Mouse (Mus musculus): Measurements from ENCODE around the gene Psg16. TPM values are rescaled to one million over a fixed set of nuclear protein-coding genes. Genes with fewer than 3 reads are reported as not detected.

The Psg16 gene
- under 1 TPM; 0.05 to 0.20 TPM for total RNA-seq (2021)
- long read RNA-seq, experiment 1: 0 reads
- long read RNA-seq, experiment 2: 0 reads

- DNase-seq (ENCODE audit: low spot score in 2 of 2): peak in 1 of 2 experiments; percentile 34
These were observed at the start of gene Psg16 for GRCm38 (mm10) chr7:17073904-17074615. Gene Psg16 (plus strand): TSS chr7:17074040.

- no peak for DNase-seq (ENCODE audit: low spot score in 2 of 2)
These were observed 49.7 kb upstream of the Psg16 start for GRCm38 (mm10) chr7:17024141-17024540.

GRCm38 (mm10) chr7:17024814-17025504 lies 48.9 kb upstream of the Psg16 start:
- DNase-seq (ENCODE audit: low spot score in 2 of 2): no peak

- no peak for DNase-seq (ENCODE audit: low spot score in 2 of 2)
These were observed 48.3 kb upstream of the Psg16 start for GRCm38 (mm10) chr7:17025505-17025894.

- no peak for DNase-seq (ENCODE audit: low spot score in 2 of 2)
These were observed 47.8 kb upstream of the Psg16 start for GRCm38 (mm10) chr7:17025896-17026622.

- peak in 1 of 2 experiments; percentile 56 for DNase-seq (ENCODE audit: low spot score in 2 of 2)
These were observed 46.9 kb upstream of the Psg16 start for GRCm38 (mm10) chr7:17026710-17027587.

GRCm38 (mm10) chr7:17027588-17028343 lies 46.1 kb upstream of the Psg16 start, which contains the start of gene Ppp5c:
Gene Ppp5c (minus strand): TSS chr7:17027924.
- peak; percentile 90 to 93 for DNase-seq (ENCODE audit: low spot score in 2 of 2)

- no peak for DNase-seq (ENCODE audit: low spot score in 2 of 2)
These were observed 44.9 kb upstream of the Psg16 start for GRCm38 (mm10) chr7:17028923-17029322.

- no peak for DNase-seq (ENCODE audit: low spot score in 2 of 2)
These were observed 43.6 kb upstream of the Psg16 start for GRCm38 (mm10) chr7:17030239-17030638.

GRCm38 (mm10) chr7:17038018-17038695 lies 35.7 kb upstream of the Psg16 start:
- no peak for DNase-seq (ENCODE audit: low spot score in 2 of 2)

GRCm38 (mm10) chr7:17039373-17039772 lies 34.5 kb upstream of the Psg16 start:
- DNase-seq (ENCODE audit: low spot score in 2 of 2): no peak

- DNase-seq (ENCODE audit: low spot score in 2 of 2): no peak
These were observed 28.1 kb upstream of the Psg16 start for GRCm38 (mm10) chr7:17045743-17046142.

GRCm38 (mm10) chr7:17047041-17047682 lies 26.7 kb upstream of the Psg16 start:
- DNase-seq (ENCODE audit: low spot score in 2 of 2): no peak

- no peak for DNase-seq (ENCODE audit: low spot score in 2 of 2)
These were observed 25.2 kb upstream of the Psg16 start for GRCm38 (mm10) chr7:17048431-17049190.

GRCm38 (mm10) chr7:17050491-17050890 lies 23.3 kb upstream of the Psg16 start:
- DNase-seq (ENCODE audit: low spot score in 2 of 2): no peak

GRCm38 (mm10) chr7:17050933-17051594 lies 22.8 kb upstream of the Psg16 start:
- DNase-seq (ENCODE audit: low spot score in 2 of 2): peak in 1 of 2 experiments; percentile 67

- no peak for DNase-seq (ENCODE audit: low spot score in 2 of 2)
These were observed 19.4 kb upstream of the Psg16 start for GRCm38 (mm10) chr7:17054325-17054989.

Measured in gastrocnemius, postnatal 4 days (tissue).